Mouse (Mus musculus) bone marrow, adult 2 months (tissue): Measurements from ENCODE around the gene Hpd. TPM values are rescaled to one million over a fixed set of nuclear protein-coding genes. Genes with fewer than 3 reads are reported as not detected.
"Not testable (repeated sequence)": the region's sequence is repeated elsewhere in the genome, so short reads cannot be mapped to it uniquely, and the experiment has no call there.

ENCODE experiments used
- H3K27ac ChIP-seq: fragments of 200-500 bp; 2 replicates; pipeline ENCODE4 v1.5.1; 2012; ENCODE audit warnings: low read depth, mild to moderate bottlenecking, control low read depth, inconsistent platforms, low read length; ENCODE audit not compliant: control insufficient read depth, poor library complexity, insufficient read depth
- H3K4me1 ChIP-seq: fragments of 200-500 bp; 2 replicates; pipeline ENCODE4 v1.6.1; 2011; ENCODE audit warnings: low read length; ENCODE audit not compliant: control insufficient read depth, insufficient read depth
- H3K4me3 ChIP-seq: fragments of 200-500 bp; replicated peaks from 2 replicates; pipeline ENCODE3; 2011; ENCODE audit warnings: mild to moderate bottlenecking, low read depth, low read length, control low read depth; ENCODE audit not compliant: control insufficient read depth
- CTCF ChIP-seq: fragments of 200-500 bp; IDR thresholded peaks from 2 replicates; pipeline ENCODE4 v1.5.1; 2011; ENCODE audit warnings: low read length, control low read depth; ENCODE audit not compliant: control insufficient read depth, insufficient read depth
- POLR2A ChIP-seq: fragments of 200-500 bp; IDR thresholded peaks from 2 replicates; pipeline ENCODE4 v1.6.1; 2011; ENCODE audit warnings: low read depth, mild to moderate bottlenecking, control low read depth, low read length, borderline replicate concordance; ENCODE audit not compliant: control insufficient read depth
- WGBS: fragments of 180-500 bp; shearing (Covaris S2); methylation state at CpG from one replicate; pipeline ENCODE4 v1.1.7; 2018; 5-methylcytosine and 5-hydroxymethylcytosine counted together
- polyA plus RNA-seq: library from polyadenylated mRNA; stranded (reverse); fragments of >200 nt; gene quantifications from 2 replicates; pipeline ENCODE4 v1.2.4, GENCODE M21; 2011; ENCODE audit warnings: low replicate concordance; ENCODE audit not compliant: missing spikeins, insufficient read depth, insufficient read length

Gene Hpd
- polyA plus RNA-seq, 1 experiment, result 21.0 TPM

- Histone ChIP-seq H3K27ac (peak overlapping the region; percentile 72), H3K4me3 (no peak overlapping the region), H3K4me1 (no peaks in the 10 kb centered on the region; the same call in 1 of the 2 replicates)
- WGBS, result 59% methylated on average over 5 of the region's 5 CpGs
- TF ChIP-seq CTCF, result no peak
- no peak for TF ChIP-seq POLR2A
Measured at GRCm38 (mm10) chr5:123201987-123202386, 19.5 kb upstream of the Hpd start.

- Histone ChIP-seq H3K4me3 (no peak overlapping the region), H3K4me1 (no peaks in the 10 kb centered on the region; the same call in 1 of the 2 replicates), H3K27ac (peak overlapping the region; percentile 72)
- no peak for TF ChIP-seq CTCF
- TF ChIP-seq POLR2A, result no peak
- WGBS, result 83% methylated on average over 7 of the region's 7 CpGs
Measured at GRCm38 (mm10) chr5:123201523-123201892, 19.0 kb upstream of the Hpd start.

GRCm38 (mm10) chr5:123200816-123201522 is 18.4 kb upstream of the Hpd start:
- H3K4me1 ChIP-seq, H3K4me3 ChIP-seq: not testable (repeated sequence)
- H3K27ac ChIP-seq, result peak overlapping the region; percentile 65
- 71% methylated on average over 7 of the region's 7 CpGs for WGBS

GRCm38 (mm10) chr5:123198523-123198922 is 16.0 kb upstream of the Hpd start:
- Histone ChIP-seq H3K4me1 (no peaks in the 10 kb centered on the region; the same call in 1 of the 2 replicates), H3K4me3 (no peak overlapping the region), H3K27ac (no peak overlapping the region)
- WGBS, result 81% methylated on average over 4 of the region's 4 CpGs
- TF ChIP-seq POLR2A (no peak), CTCF (no peak)

- Histone ChIP-seq H3K27ac (no peak overlapping the region), H3K4me1 (peaks cover 3% of the 10 kb centered on the region; the same call in 1 of the 2 replicates), H3K4me3 (no peak overlapping the region)
- WGBS, result 82% methylated on average over 4 of the region's 4 CpGs
- TF ChIP-seq CTCF (no peak), POLR2A (no peak)
Measured at GRCm38 (mm10) chr5:123196746-123197145, 14.2 kb upstream of the Hpd start.

- no peak overlapping the region for H3K27ac ChIP-seq
- WGBS, result 87% methylated on average over 16 of the region's 16 CpGs
- H3K4me1 ChIP-seq, result peaks cover 3% of the 10 kb centered on the region; the same call in 1 of the 2 replicates
- TF ChIP-seq CTCF (no peak), POLR2A (no peak)
- H3K4me3 ChIP-seq, result no peak overlapping the region
Measured at GRCm38 (mm10) chr5:123195500-123196000, 13.0 kb upstream of the Hpd start.

GRCm38 (mm10) chr5:123194856-123195255 is 12.3 kb upstream of the Hpd start:
- WGBS, result 88% methylated on average over 6 of the region's 6 CpGs
- Histone ChIP-seq H3K4me1 (peaks cover 3% of the 10 kb centered on the region; the same call in 1 of the 2 replicates), H3K4me3 (no peak overlapping the region), H3K27ac (0 out of 2 replicates have a peak overlapping the region, but pooled peaks have one; percentile 16)
- TF ChIP-seq CTCF, result no peak
- TF ChIP-seq POLR2A, result no peak

GRCm38 (mm10) chr5:123193436-123193835 is 10.9 kb upstream of the Hpd start:
- no peak overlapping the region for H3K4me3 ChIP-seq
- 54% methylated on average over 5 of the region's 5 CpGs for WGBS

GRCm38 (mm10) chr5:123192606-123193150 is 10.2 kb upstream of the Hpd start:
- Histone ChIP-seq H3K27ac (peak overlapping the region; percentile 78), H3K4me1 (peaks cover 3% of the 10 kb centered on the region; the same call in 1 of the 2 replicates), H3K4me3 (no peak overlapping the region)
- WGBS, result 57% methylated on average over 9 of the region's 9 CpGs
- no peak for TF ChIP-seq POLR2A

More at GRCm38 (mm10) chr5:123193436-123193835, 10.9 kb upstream of the Hpd start:
- TF ChIP-seq CTCF (no peak), POLR2A (no peak)
- Histone ChIP-seq H3K4me1 (peaks cover 3% of the 10 kb centered on the region; the same call in 1 of the 2 replicates), H3K27ac (peak overlapping the region; percentile 78)
